Mouse (Mus musculus) kidney, adult 2 months (tissue): ENCODE results near the gene Vill. TPM values are rescaled to one million over a fixed set of nuclear protein-coding genes. Genes with fewer than 3 reads are reported as not detected.

Experiments
- DNase-seq: peaks from one replicate; pipeline ENCODE4 v3.0.0; 2021
- H3K27ac ChIP-seq: fragments of 200-500 bp; 2 replicates; pipeline ENCODE4 v1.5.1; 2012; ENCODE audit warnings: low read depth, low read length, control low read depth, inconsistent platforms; ENCODE audit not compliant: insufficient read depth
- H3K27me3 ChIP-seq: fragments of 200-500 bp; replicated peaks from 2 replicates; pipeline ENCODE4 v1.6.1; 2012; ENCODE audit warnings: mild to moderate bottlenecking, moderate library complexity, low read length, inconsistent platforms; ENCODE audit not compliant: control insufficient read depth, insufficient read depth
- H3K36me3 ChIP-seq: fragments of 200-500 bp; 2 replicates; pipeline ENCODE4 v1.6.1; 2012; ENCODE audit warnings: mild to moderate bottlenecking, moderate library complexity, low read length, inconsistent platforms; ENCODE audit not compliant: control insufficient read depth, insufficient read depth
- H3K4me1 ChIP-seq: fragments of 200-500 bp; 2 replicates; pipeline ENCODE4 v1.6.1; 2011; ENCODE audit warnings: low read length; ENCODE audit not compliant: control insufficient read depth, insufficient read depth
- H3K4me3 ChIP-seq: fragments of 200-500 bp; 2 replicates; pipeline ENCODE4 v1.5.1; 2011; ENCODE audit warnings: mild to moderate bottlenecking, low read depth, low read length, control low read depth; ENCODE audit not compliant: insufficient read depth
- CTCF ChIP-seq: fragments of 200-500 bp; conservative IDR thresholded peaks from 2 replicates; pipeline ENCODE4 v1.5.1; 2011; ENCODE audit warnings: low read depth, mild to moderate bottlenecking, control low read depth, low read length, moderate library complexity, mixed read lengths; ENCODE audit not compliant: insufficient read depth, insufficient read length
- POLR2A ChIP-seq: fragments of 200-500 bp; IDR thresholded peaks from one replicate; pipeline ENCODE4 v1.6.1; 2011; ENCODE audit warnings: low read depth, low read length, control low read depth
- WGBS: fragments of 180-500 bp; shearing (Covaris S2); methylation state at CpG from one replicate; pipeline ENCODE4 v1.1.7; 2018; 5-methylcytosine and 5-hydroxymethylcytosine counted together
- polyA plus RNA-seq: library from polyadenylated mRNA; depleted of rRNA; stranded (reverse); fragments of >200 nt; gene quantifications from 2 replicates; pipeline ENCODE4 v1.2.3, GENCODE M21; 2012

Gene Vill
- polyA plus RNA-seq, 1 experiment, result 48.5 TPM

GRCm38 (mm10) chr9:119053964-119054576, 1.5 kb downstream of the Vill start:
- 0 out of 2 replicates have a peak, but pooled peaks cover 3% of the 10 kb centered on the region for H3K4me1 ChIP-seq
- no peak overlapping the region for H3K4me3 ChIP-seq
- WGBS, result 69% methylated on average over 9 of the region's 9 CpGs
- no peak overlapping the region for H3K27ac ChIP-seq
- no peak for TF ChIP-seq POLR2A
- TF ChIP-seq CTCF, result no peak
- DNase-seq, result no peak
- H3K27me3 ChIP-seq, result no peaks in the 10 kb centered on the region
- no peaks in the 10 kb centered on the region for H3K36me3 ChIP-seq

DNA sequence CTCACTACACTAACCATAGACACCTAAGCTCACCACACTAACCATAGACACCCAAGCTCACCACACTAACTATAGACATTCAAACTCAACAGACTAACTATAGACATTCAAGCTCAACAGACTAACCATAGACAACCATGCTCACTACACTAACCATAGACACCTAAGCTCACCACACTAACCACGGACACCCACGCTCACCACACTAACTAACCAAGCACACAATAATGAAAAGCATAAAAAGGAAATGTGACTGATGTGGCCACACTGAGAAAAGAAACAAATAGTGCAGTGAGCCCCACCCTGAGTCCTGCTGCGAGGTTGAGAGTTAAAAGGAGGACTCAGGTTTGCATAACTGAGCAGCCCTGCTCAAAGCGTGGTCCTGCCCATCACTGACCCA, 2.8 kb downstream of the Vill start:
- 90% methylated on average over 4 of the region's 4 CpGs for WGBS
- H3K27me3 ChIP-seq, result no peaks in the 10 kb centered on the region
- no peak overlapping the region for H3K27ac ChIP-seq
- DNase-seq, result no peak
- no peaks in the 10 kb centered on the region for H3K36me3 ChIP-seq
- H3K4me1 ChIP-seq, result peaks cover 8% of the 10 kb centered on the region; the same call in 1 of the 2 replicates
- H3K4me3 ChIP-seq, result no peak overlapping the region
- TF ChIP-seq CTCF, result no peak
- no peak for TF ChIP-seq POLR2A

DNA sequence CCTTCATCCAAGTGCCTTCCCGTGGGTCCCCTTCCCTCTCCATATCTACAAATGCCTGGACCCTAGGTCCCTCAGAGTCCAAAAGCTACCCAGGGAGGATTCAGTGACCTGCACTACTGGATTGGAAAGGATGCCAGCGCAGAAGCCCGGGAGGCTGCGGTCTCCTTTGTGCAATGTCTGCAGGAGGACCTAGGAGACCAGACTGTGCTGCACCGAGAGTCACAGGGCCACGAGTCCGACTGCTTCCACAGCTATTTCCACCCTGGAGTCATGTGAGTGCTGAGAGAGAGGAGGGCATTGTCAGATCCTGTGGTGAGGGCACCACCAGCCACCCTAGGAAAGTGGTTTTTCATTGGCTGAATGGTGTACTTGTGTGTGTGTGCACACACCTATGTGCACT, 5.7 kb downstream of the Vill start:
- Histone ChIP-seq H3K27me3 (no peaks in the 10 kb centered on the region), H3K4me1 (peaks cover 17% of the 10 kb centered on the region; the same call in 1 of the 2 replicates), H3K27ac (no peak overlapping the region), H3K4me3 (no peak overlapping the region), H3K36me3 (no peaks in the 10 kb centered on the region)
- DNase-seq, result peak; percentile 42
- 65% methylated on average over 7 of the region's 7 CpGs for WGBS
- TF ChIP-seq CTCF (no peak), POLR2A (no peak)

DNA sequence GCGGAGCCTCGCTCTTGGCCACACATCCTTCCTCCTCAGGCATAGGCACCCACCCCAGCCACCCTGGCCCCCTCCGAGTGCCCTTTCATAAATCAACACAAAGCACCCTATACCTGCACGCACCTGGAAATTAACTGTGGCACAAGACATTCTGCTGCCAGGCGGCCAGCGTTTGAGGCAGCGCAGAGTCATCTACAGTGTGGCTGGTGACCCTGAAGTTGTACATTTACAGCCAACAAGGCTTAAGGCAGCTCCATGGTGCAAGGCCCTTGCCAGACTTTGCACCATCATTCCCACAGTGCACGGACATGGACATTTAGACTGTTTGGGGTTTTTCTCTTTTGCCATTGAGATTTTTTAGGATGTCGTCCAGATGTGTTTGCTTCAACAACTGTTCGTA, 8.1 kb downstream of the Vill start:
- peak overlapping the region; percentile 12; the same call in 1 of the 2 replicates for H3K27ac ChIP-seq
- 62% methylated on average over 10 of the region's 10 CpGs for WGBS

GRCm38 (mm10) chr9:119063036-119063644, 10.6 kb downstream of the Vill start:
- WGBS, result 33% methylated on average over 19 of the region's 19 CpGs
- H3K36me3 ChIP-seq, result no peaks in the 10 kb centered on the region
- no peaks in the 10 kb centered on the region for H3K27me3 ChIP-seq
- H3K4me3 ChIP-seq, result no peak overlapping the region
- TF ChIP-seq POLR2A (no peak), CTCF (no peak)
- peak; percentile 94 for DNase-seq
- H3K27ac ChIP-seq, result peak overlapping the region; percentile 43; the same call in 1 of the 2 replicates
- H3K4me1 ChIP-seq, result peaks cover 15% of the 10 kb centered on the region; the same call in 1 of the 2 replicates

More for the DNA sequence above, 8.1 kb downstream of the Vill start:
- Histone ChIP-seq H3K27me3 (no peaks in the 10 kb centered on the region), H3K4me3 (no peak overlapping the region), H3K36me3 (no peaks in the 10 kb centered on the region), H3K4me1 (peaks cover 15% of the 10 kb centered on the region; the same call in 1 of the 2 replicates)
- DNase-seq, result peak; percentile 68
- TF ChIP-seq POLR2A, result no peak
- no peak for TF ChIP-seq CTCF

DNA sequence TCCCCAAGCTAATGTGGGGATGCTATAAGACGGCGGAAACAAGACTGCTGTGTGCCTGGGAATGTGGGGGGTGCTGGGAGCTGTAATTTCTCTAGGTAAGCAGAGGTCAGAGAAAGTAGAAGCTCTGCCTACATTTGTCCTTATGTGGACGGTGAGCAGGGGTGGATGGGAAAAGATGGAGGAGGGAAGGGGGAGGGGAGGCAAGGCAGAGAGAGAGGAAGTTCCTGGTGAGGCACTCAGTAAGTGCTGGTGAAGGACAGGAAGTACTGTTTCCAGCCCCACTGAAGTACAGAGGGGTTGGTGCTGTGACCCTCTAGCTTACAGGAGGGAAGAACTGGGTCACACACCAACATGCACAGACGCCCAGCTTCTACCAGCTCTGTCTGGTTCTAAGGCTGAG, 11.7 kb downstream of the Vill start:
- WGBS, result 73% methylated on average over 4 of the region's 4 CpGs
- H3K27me3 ChIP-seq, result no peaks in the 10 kb centered on the region
- no peak overlapping the region for H3K27ac ChIP-seq
- TF ChIP-seq POLR2A, result no peak
- TF ChIP-seq CTCF, result no peak
- H3K36me3 ChIP-seq, result no peaks in the 10 kb centered on the region
- no peak for DNase-seq
- no peak overlapping the region for H3K4me3 ChIP-seq
- H3K4me1 ChIP-seq, result peaks cover 15% of the 10 kb centered on the region; the same call in 1 of the 2 replicates

DNA sequence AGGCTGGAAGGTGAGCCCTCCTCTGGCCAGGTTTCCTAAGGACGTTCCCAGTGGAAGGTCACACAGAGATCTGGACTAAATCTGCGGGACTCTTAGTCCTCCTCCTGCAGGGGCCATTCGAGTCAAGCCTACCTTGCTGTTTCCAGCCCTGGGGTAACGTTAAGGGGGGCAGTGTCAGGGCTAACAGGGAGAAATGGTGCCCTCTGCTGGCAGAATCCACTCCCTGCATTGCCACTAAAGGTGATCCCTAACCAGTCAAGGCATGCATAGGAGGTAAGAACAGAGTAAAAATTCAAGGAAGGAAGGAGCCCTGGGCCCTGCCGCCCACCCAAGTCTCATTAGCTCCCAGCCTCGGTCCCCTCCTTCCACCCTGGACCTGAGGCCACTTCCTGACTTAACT, 15.0 kb downstream of the Vill start:
- Histone ChIP-seq H3K4me1 (peaks cover 3% of the 10 kb centered on the region; the same call in 1 of the 2 replicates), H3K27ac (no peak overlapping the region), H3K4me3 (no peak overlapping the region), H3K27me3 (no peaks in the 10 kb centered on the region), H3K36me3 (no peaks in the 10 kb centered on the region)
- DNase-seq, result peak; percentile 81
- 4% methylated on average over 6 of the region's 6 CpGs for WGBS
- TF ChIP-seq CTCF (peak; percentile 93), POLR2A (no peak)
